Mouse (Mus musculus): ENCODE measurements around the gene Nnmt. TPM values are rescaled to one million over a fixed set of nuclear protein-coding genes. Genes with fewer than 3 reads are reported as not detected.

Gene Nnmt
- polyA plus RNA-seq, 2 experiments: 2.9 to 13.4 TPM

- no peaks in the 10 kb centered on the region for H3K36me3 ChIP-seq (ENCODE audit: control insufficient read depth, insufficient read depth, low read length)
- H3K27me3 ChIP-seq (ENCODE audit: control insufficient read depth, insufficient read depth, low read length): peaks cover 15% of the 10 kb centered on the region
- DNase-seq (ENCODE audit: low spot score) (no peak), ATAC-seq (ENCODE audit: low FRiP score, low read depth) (no peak)
- H3K9ac ChIP-seq (ENCODE audit: low read depth, low read length, severe bottlenecking): no peak overlapping the region; the same call in 1 of the 2 replicates
- TF ChIP-seq POLR2A (IDR thresholded peaks at IDR 0.05; ENCODE audit: borderline replicate concordance, extremely low read depth, insufficient read depth, insufficient read length): no peak
- no peak overlapping the region for H3K4me2 ChIP-seq (replicated peaks; ENCODE audit: low read depth, low read length, severe bottlenecking)
- 41% methylated on average over 17 of the region's 17 CpGs for WGBS
- H3K4me3 ChIP-seq (replicated peaks; ENCODE audit: low read length): peak overlapping the region; percentile 20; the same call in 1 of the 2 replicates
- H3K9me3 ChIP-seq (ENCODE audit: control insufficient read depth, low read length): no peaks in the 10 kb centered on the region
- H3K4me1 ChIP-seq (ENCODE audit: control insufficient read depth, insufficient read depth, low read length): peaks cover 7% of the 10 kb centered on the region
- H3K27ac ChIP-seq (replicated peaks; ENCODE audit: low read depth, low read length): no peak overlapping the region
Measured at GRCm38 (mm10) chr9:48649851-48650685, 45.1 kb upstream of the Nnmt start.

GRCm38 (mm10) chr9:48649098-48649766 lies 44.3 kb upstream of the Nnmt start:
- ATAC-seq (ENCODE audit: low FRiP score, low read depth) (peak; percentile 30; the same call in 1 of the 2 replicates), DNase-seq (ENCODE audit: low spot score) (no peak)
- peaks cover 15% of the 10 kb centered on the region for H3K27me3 ChIP-seq (ENCODE audit: control insufficient read depth, insufficient read depth, low read length)
- TF ChIP-seq POLR2A (IDR thresholded peaks at IDR 0.05; ENCODE audit: borderline replicate concordance, extremely low read depth, insufficient read depth, insufficient read length): no peak
- H3K4me2 ChIP-seq (replicated peaks; ENCODE audit: low read depth, low read length, severe bottlenecking): peak overlapping the region; percentile 43
- no peak overlapping the region for H3K27ac ChIP-seq (replicated peaks; ENCODE audit: low read depth, low read length)
- 2% methylated on average over 20 of the region's 22 CpGs for WGBS
- no peaks in the 10 kb centered on the region for H3K36me3 ChIP-seq (ENCODE audit: control insufficient read depth, insufficient read depth, low read length)
- H3K9ac ChIP-seq (ENCODE audit: low read depth, low read length, severe bottlenecking): peak overlapping the region; percentile 36; the same call in 1 of the 2 replicates
- H3K9me3 ChIP-seq (ENCODE audit: control insufficient read depth, low read length): no peaks in the 10 kb centered on the region; the same call in 1 of the 2 replicates
- peak overlapping the region; percentile 20 for H3K4me3 ChIP-seq (replicated peaks; ENCODE audit: low read length)
- H3K4me1 ChIP-seq (ENCODE audit: control insufficient read depth, insufficient read depth, low read length): peaks cover 7% of the 10 kb centered on the region

- no peak for TF ChIP-seq POLR2A (IDR thresholded peaks at IDR 0.05; ENCODE audit: borderline replicate concordance, extremely low read depth, insufficient read depth, insufficient read length)
- Histone ChIP-seq H3K4me2 (replicated peaks; ENCODE audit: low read depth, low read length, severe bottlenecking) (peak overlapping the region; percentile 43; the same call in 1 of the 2 replicates), H3K36me3 (ENCODE audit: control insufficient read depth, insufficient read depth, low read length) (no peaks in the 10 kb centered on the region), H3K4me1 (ENCODE audit: control insufficient read depth, insufficient read depth, low read length) (peaks cover 7% of the 10 kb centered on the region), H3K27ac (replicated peaks; ENCODE audit: low read depth, low read length) (no peak overlapping the region), H3K9ac (ENCODE audit: low read depth, low read length, severe bottlenecking) (no peak overlapping the region), H3K4me3 (replicated peaks; ENCODE audit: low read length) (no peak overlapping the region), H3K9me3 (ENCODE audit: control insufficient read depth, low read length) (no peaks in the 10 kb centered on the region; the same call in 1 of the 2 replicates), H3K27me3 (ENCODE audit: control insufficient read depth, insufficient read depth, low read length) (peaks cover 15% of the 10 kb centered on the region)
- WGBS: 53% methylated on average over 12 of the region's 12 CpGs
- DNase-seq (ENCODE audit: low spot score) (no peak), ATAC-seq (ENCODE audit: low FRiP score, low read depth) (no peak)
Measured at GRCm38 (mm10) chr9:48648285-48649097, 43.5 kb upstream of the Nnmt start.

GRCm38 (mm10) chr9:48647648-48648284 lies 42.8 kb upstream of the Nnmt start:
- no peak for TF ChIP-seq POLR2A (IDR thresholded peaks at IDR 0.05; ENCODE audit: borderline replicate concordance, extremely low read depth, insufficient read depth, insufficient read length)
- WGBS: 25% methylated on average over 10 of the region's 10 CpGs
- no peak for ATAC-seq (ENCODE audit: low FRiP score, low read depth)
- Histone ChIP-seq H3K36me3 (ENCODE audit: control insufficient read depth, insufficient read depth, low read length) (no peaks in the 10 kb centered on the region), H3K27ac (replicated peaks; ENCODE audit: low read depth, low read length) (no peak overlapping the region), H3K4me1 (ENCODE audit: control insufficient read depth, insufficient read depth, low read length) (peaks cover 7% of the 10 kb centered on the region), H3K9ac (ENCODE audit: low read depth, low read length, severe bottlenecking) (no peak overlapping the region), H3K4me3 (replicated peaks; ENCODE audit: low read length) (no peak overlapping the region), H3K4me2 (replicated peaks; ENCODE audit: low read depth, low read length, severe bottlenecking) (no peak overlapping the region), H3K27me3 (ENCODE audit: control insufficient read depth, insufficient read depth, low read length) (peaks cover 15% of the 10 kb centered on the region), H3K9me3 (ENCODE audit: control insufficient read depth, low read length) (no peaks in the 10 kb centered on the region; the same call in 1 of the 2 replicates)
- DNase-seq (ENCODE audit: low spot score): no peak
